In genomic region chr13:112810248-112810645, GRCm38 (mm10) we compare ENCODE assay signal across 17 mouse cellular contexts. TPM values are rescaled to one million over a fixed set of nuclear protein-coding genes. Genes with fewer than 3 reads are reported as not detected.
DNase-seq lines count a peak whose midpoint lies in the region; ATAC-seq and TF ChIP-seq lines count a peak whose summit lies in the region.
"Had no signal": no experiment of that assay in that cellular context is flagged by ENCODE, and none has a peak within 500 bp of the region (broad histone marks: within the 10 kb centered on the region; RNA-seq: fewer than 3 reads in every experiment).

No protein-coding gene starts in this region.

- no peak for DNase-seq in embryonic facial prominence, embryonic 14.5 days (ENCODE audit: low spot score)
- no peak for DNase-seq in embryonic facial prominence, embryonic 10.5 days (ENCODE audit: low spot score)
- DNase-seq in kidney, adult 2 months: no peak
- DNase-seq in kidney, adult 18-20 months: no peak
- DNase-seq in right cerebral cortex, adult 2 months (ENCODE audit: low spot score in 2 of 2): peak; percentile 11 to 16
- no peak for DNase-seq in right cerebral cortex, postnatal 36 days (ENCODE audit: low spot score in 2 of 2)
- no peak for DNase-seq in adrenal gland, postnatal 14 days
- no peak for DNase-seq in cerebellum, postnatal 36 days
- DNase-seq: cerebellum, adult 2 months; embryo, embryonic 11 days; left cerebral cortex, postnatal 4 days; thymus, postnatal 14 days had no signal

- 71% methylated on average over 4 of the region's 4 CpGs for WGBS in embryonic facial prominence, embryonic 14.5 days
- WGBS in embryonic facial prominence, embryonic 10.5 days: 78% methylated on average over 4 of the region's 4 CpGs
- 63% methylated on average over 4 of the region's 4 CpGs for WGBS in kidney, adult 2 months

- peaks cover 22% of the 10 kb centered on the region for H3K36me3 ChIP-seq in embryonic facial prominence, embryonic 14.5 days (ENCODE audit: control insufficient read depth, insufficient read depth, low read length)
- H3K36me3 ChIP-seq in embryonic facial prominence, embryonic 10.5 days (replicated peaks): peaks cover 19% of the 10 kb centered on the region
- H3K36me3 ChIP-seq in kidney, adult 2 months (ENCODE audit: control insufficient read depth, insufficient read depth, low read length): peaks cover 7% of the 10 kb centered on the region

- no peak overlapping the region for H3K9ac ChIP-seq in embryonic facial prominence, embryonic 14.5 days (ENCODE audit: low read depth, low read length)
- H3K9ac ChIP-seq: lung, embryonic 15.5 days; midbrain, embryonic 13.5 days; neural tube, embryonic 12.5 days had no signal

- TF ChIP-seq POLR2A in kidney, adult 2 months (IDR thresholded peaks at IDR 0.05; ENCODE audit: low read depth, low read length): no peak

- H3K9me3 ChIP-seq in embryonic facial prominence, embryonic 14.5 days (ENCODE audit: control insufficient read depth, low read length): no peaks in the 10 kb centered on the region
- H3K9me3 ChIP-seq in embryonic facial prominence, embryonic 10.5 days: peaks cover 3% of the 10 kb centered on the region; the same call in 1 of the 2 replicates
- H3K9me3 ChIP-seq: lung, embryonic 15.5 days; midbrain, embryonic 13.5 days; neural tube, embryonic 12.5 days had no signal

- ATAC-seq in embryonic facial prominence, embryonic 14.5 days (ENCODE audit: low read depth): no peak
- ATAC-seq: hindbrain, embryonic 16.5 days; midbrain, embryonic 13.5 days had no signal

- 0 out of 2 replicates have a peak overlapping the region, but pooled peaks have one; percentile 18 for H3K27ac ChIP-seq in embryonic facial prominence, embryonic 14.5 days (replicated peaks; ENCODE audit: low read depth, low read length)
- H3K27ac ChIP-seq in embryonic facial prominence, embryonic 10.5 days (replicated peaks): no peak overlapping the region
- peak overlapping the region; percentile 81 for H3K27ac ChIP-seq in kidney, adult 2 months (ENCODE audit: insufficient read depth, low read depth, low read length)
- H3K27ac ChIP-seq: midbrain, embryonic 13.5 days; neural tube, embryonic 12.5 days had no signal

- no peak for TF ChIP-seq CTCF in kidney, adult 2 months (conservative IDR thresholded peaks at IDR 0.05; ENCODE audit: insufficient read depth, insufficient read length, low read depth, low read length)

- no peaks in the 10 kb centered on the region for H3K27me3 ChIP-seq in embryonic facial prominence, embryonic 14.5 days (replicated peaks; ENCODE audit: control insufficient read depth, insufficient read depth, low read length)
- no peaks in the 10 kb centered on the region for H3K27me3 ChIP-seq in embryonic facial prominence, embryonic 10.5 days (replicated peaks; ENCODE audit: low read depth, poor library complexity, severe bottlenecking)
- no peaks in the 10 kb centered on the region for H3K27me3 ChIP-seq in kidney, adult 2 months (replicated peaks; ENCODE audit: control insufficient read depth, insufficient read depth, low read length)
- H3K27me3 ChIP-seq: lung, embryonic 15.5 days; midbrain, embryonic 13.5 days; neural tube, embryonic 12.5 days; Patski had no signal

- H3K4me2 ChIP-seq in embryonic facial prominence, embryonic 14.5 days (ENCODE audit: low read depth, low read length): no peak overlapping the region
- H3K4me2 ChIP-seq: midbrain, embryonic 13.5 days; neural tube, embryonic 12.5 days had no signal

- no peaks in the 10 kb centered on the region for H3K4me1 ChIP-seq in embryonic facial prominence, embryonic 14.5 days (ENCODE audit: control insufficient read depth, insufficient read depth, low read length)
- H3K4me1 ChIP-seq in embryonic facial prominence, embryonic 10.5 days: peaks cover 25% of the 10 kb centered on the region
- H3K4me1 ChIP-seq in kidney, adult 2 months (ENCODE audit: control insufficient read depth, insufficient read depth, low read length): 0 out of 2 replicates have a peak, but pooled peaks cover 5% of the 10 kb centered on the region

- no peak overlapping the region for H3K4me3 ChIP-seq in embryonic facial prominence, embryonic 14.5 days (ENCODE audit: low read depth, low read length)
- no peak overlapping the region for H3K4me3 ChIP-seq in embryonic facial prominence, embryonic 10.5 days
- no peak overlapping the region for H3K4me3 ChIP-seq in kidney, adult 2 months (ENCODE audit: insufficient read depth, low read depth, low read length)
- H3K4me3 ChIP-seq: lung, embryonic 15.5 days; midbrain, embryonic 13.5 days; neural tube, embryonic 12.5 days had no signal

RNA-seq across cellular contexts. Expression of gene Plpp1, which starts 9.7 kb away (rescaled TPM):
- 60.5 and 64.6 TPM in 2 replicates for polyA plus RNA-seq in embryonic facial prominence, embryonic 14.5 days (2014; fragmentation: Nextera tagmentation; extraction: Ambion mirVana)
- 19.0 and 21.8 TPM in 2 replicates for polyA plus RNA-seq in embryonic facial prominence, embryonic 10.5 days (2016; fragmentation: Nextera tagmentation; extraction: Ambion mirVana)
- 98.1 and 123 TPM in 2 replicates for polyA plus RNA-seq in kidney, adult 2 months (2012; rRNA removed)
- total RNA-seq in adrenal gland, postnatal 14 days (2021): 181 and 182 TPM in 2 replicates

Comparison
In these comparisons a context has a peak if more than half of its experiments do, and no peak if none do; other contexts are left out.
1. DNase-seq: peak in right cerebral cortex, adult 2 months (2 of 2); none in embryonic facial prominence, embryonic 14.5 days (single experiment), embryonic facial prominence, embryonic 10.5 days (single experiment), kidney, adult 2 months (single experiment), kidney, adult 18-20 months (single experiment), right cerebral cortex, postnatal 36 days (0 of 2), adrenal gland, postnatal 14 days (single experiment) and cerebellum, postnatal 36 days (0 of 2).